In genomic region chr1:86873745-86874144, GRCm38 (mm10) we compare ENCODE assay signal across 22 mouse cellular contexts.
DNase-seq lines count a peak whose midpoint lies in the region; ATAC-seq and TF ChIP-seq lines count a peak whose summit lies in the region.
"Had no signal": no experiment of that assay in that cellular context is flagged by ENCODE, and none has a peak within 500 bp of the region (broad histone marks: within the 10 kb centered on the region; RNA-seq: fewer than 3 reads in every experiment).

No protein-coding gene starts in this region.

- no peaks in the 10 kb centered on the region for H3K9me3 ChIP-seq in hindbrain, embryonic 14.5 days (ENCODE audit: control insufficient read depth, low read length)
- H3K9me3 ChIP-seq in hindbrain, embryonic 12.5 days (replicated peaks) = no peaks in the 10 kb centered on the region
- H3K9me3 ChIP-seq in lung, embryonic 16.5 days (ENCODE audit: control insufficient read depth, low read length) = no peaks in the 10 kb centered on the region
- H3K9me3 ChIP-seq: embryonic facial prominence, embryonic 13.5 days; forebrain, embryonic 12.5 days; G1E; heart, embryonic 12.5 days; hindbrain, embryonic 13.5 days had no signal

- H3K27ac ChIP-seq in hindbrain, embryonic 14.5 days = no peak overlapping the region
- H3K27ac ChIP-seq in hindbrain, embryonic 12.5 days = no peak overlapping the region
- H3K27ac ChIP-seq in lung, embryonic 16.5 days (ENCODE audit: low read length) = no peak overlapping the region
- H3K27ac ChIP-seq in thymus, adult 2 months (ENCODE audit: control insufficient read depth, insufficient read depth, low read length) = no peak overlapping the region
- H3K27ac ChIP-seq: embryonic facial prominence, embryonic 13.5 days; forebrain, embryonic 12.5 days; gastrocnemius, adult 2 months; hindbrain, embryonic 13.5 days had no signal

- no peaks in the 10 kb centered on the region for H3K27me3 ChIP-seq in hindbrain, embryonic 14.5 days (ENCODE audit: control insufficient read depth, insufficient read depth, low read length)
- no peaks in the 10 kb centered on the region for H3K27me3 ChIP-seq in hindbrain, embryonic 12.5 days
- no peaks in the 10 kb centered on the region for H3K27me3 ChIP-seq in lung, embryonic 16.5 days (ENCODE audit: control insufficient read depth, insufficient read depth, low read depth, low read length)
- no peaks in the 10 kb centered on the region for H3K27me3 ChIP-seq in thymus, adult 2 months (ENCODE audit: control insufficient read depth, insufficient read depth, low read length)
- H3K27me3 ChIP-seq: embryonic facial prominence, embryonic 13.5 days; forebrain, embryonic 12.5 days; heart, embryonic 12.5 days; hindbrain, embryonic 13.5 days had no signal

- H3K4me1 ChIP-seq in hindbrain, embryonic 14.5 days (replicated peaks; ENCODE audit: control insufficient read depth, insufficient read depth, low read length) = no peaks in the 10 kb centered on the region
- no peaks in the 10 kb centered on the region for H3K4me1 ChIP-seq in hindbrain, embryonic 12.5 days
- H3K4me1 ChIP-seq in lung, embryonic 16.5 days (replicated peaks; ENCODE audit: control insufficient read depth, insufficient read depth, low read length) = no peaks in the 10 kb centered on the region
- no peaks in the 10 kb centered on the region; the same call in 1 of the 2 replicates for H3K4me1 ChIP-seq in lung, adult 2 months (ENCODE audit: control insufficient read depth, insufficient read depth, low read length)
- H3K4me1 ChIP-seq in thymus, adult 2 months (replicated peaks; ENCODE audit: control insufficient read depth, insufficient read depth, low read length) = no peaks in the 10 kb centered on the region
- H3K4me1 ChIP-seq: embryonic facial prominence, embryonic 13.5 days; forebrain, embryonic 12.5 days; heart, embryonic 12.5 days had no signal

- no peak for TF ChIP-seq CTCF in lung, adult 2 months (IDR thresholded peaks at IDR 0.05; ENCODE audit: insufficient read depth, low read length)
- no peak for TF ChIP-seq CTCF in thymus, adult 2 months (IDR thresholded peaks at IDR 0.05; ENCODE audit: borderline replicate concordance, control insufficient read depth, extremely low read depth, insufficient read depth, low read length, poor library complexity)

- 42% methylated on average over 2 of the region's 2 CpGs for WGBS in hindbrain, embryonic 14.5 days
- WGBS in hindbrain, embryonic 12.5 days = 48% methylated on average over 2 of the region's 2 CpGs
- 34% methylated on average over 2 of the region's 2 CpGs for WGBS in lung, embryonic 16.5 days
- 42% methylated on average over 2 of the region's 2 CpGs for WGBS in lung, adult 2 months
- WGBS in thymus, adult 2 months = 95% methylated on average over 2 of the region's 2 CpGs

- no peak for TF ChIP-seq POLR2A in lung, adult 2 months (IDR thresholded peaks at IDR 0.05; ENCODE audit: borderline replicate concordance, extremely low read depth, low read depth, low read length)
- TF ChIP-seq POLR2A in thymus, adult 2 months (IDR thresholded peaks at IDR 0.05; ENCODE audit: control insufficient read depth, extremely low read depth, insufficient read depth, low read length, poor library complexity) = no peak

- H3K4me3 ChIP-seq in hindbrain, embryonic 14.5 days (replicated peaks; ENCODE audit: low read length) = no peak overlapping the region
- H3K4me3 ChIP-seq in hindbrain, embryonic 12.5 days = no peak overlapping the region
- no peak overlapping the region for H3K4me3 ChIP-seq in lung, embryonic 16.5 days (ENCODE audit: low read length)
- no peak overlapping the region for H3K4me3 ChIP-seq in lung, adult 2 months (replicated peaks; ENCODE audit: extremely low read depth, low read depth, low read length)
- H3K4me3 ChIP-seq in thymus, adult 2 months (ENCODE audit: control insufficient read depth, insufficient read depth, low read length) = no peak overlapping the region
- H3K4me3 ChIP-seq: embryonic facial prominence, embryonic 13.5 days; forebrain, embryonic 12.5 days; gastrocnemius, adult 2 months; heart, embryonic 12.5 days; hindbrain, embryonic 13.5 days had no signal

- peaks cover 17% of the 10 kb centered on the region for H3K36me3 ChIP-seq in hindbrain, embryonic 14.5 days (replicated peaks; ENCODE audit: control insufficient read depth, insufficient read depth)
- H3K36me3 ChIP-seq in hindbrain, embryonic 12.5 days = peaks cover 12% of the 10 kb centered on the region; the same call in 1 of the 2 replicates
- H3K36me3 ChIP-seq in lung, embryonic 16.5 days (ENCODE audit: control insufficient read depth, insufficient read depth, low read length) = no peaks in the 10 kb centered on the region; the same call in 1 of the 2 replicates
- no peaks in the 10 kb centered on the region for H3K36me3 ChIP-seq in thymus, adult 2 months (ENCODE audit: control insufficient read depth, insufficient read depth, low read length)

- no peak overlapping the region for H3K9ac ChIP-seq in hindbrain, embryonic 14.5 days
- no peak overlapping the region for H3K9ac ChIP-seq in hindbrain, embryonic 12.5 days
- H3K9ac ChIP-seq in lung, embryonic 16.5 days (ENCODE audit: low read length) = no peak overlapping the region
- H3K9ac ChIP-seq: embryonic facial prominence, embryonic 13.5 days; forebrain, embryonic 12.5 days; heart, embryonic 12.5 days; hindbrain, embryonic 13.5 days had no signal

- no peak overlapping the region for H3K4me2 ChIP-seq in hindbrain, embryonic 14.5 days (replicated peaks)
- no peak overlapping the region for H3K4me2 ChIP-seq in hindbrain, embryonic 12.5 days (replicated peaks)
- no peak overlapping the region for H3K4me2 ChIP-seq in lung, embryonic 16.5 days (ENCODE audit: low read depth, low read length)
- H3K4me2 ChIP-seq: embryonic facial prominence, embryonic 13.5 days; forebrain, embryonic 12.5 days; heart, embryonic 12.5 days; hindbrain, embryonic 13.5 days had no signal

- peak; percentile 31 for DNase-seq in hindbrain, embryonic 14.5 days (ENCODE audit: low spot score)
- no peak for DNase-seq in lung, adult 2 months
- DNase-seq in 416B (ENCODE audit: low read depth) (peak; percentile 7), NIH3T3 (ENCODE audit: low read depth) (peak; percentile 6)
- DNase-seq in thymus, adult 2 months = no peak
- DNase-seq: adrenal gland, postnatal 14 days; B cell, adult 2 months; cerebellum, adult 18-20 months; cerebellum, adult 9-11 months; cerebellum, postnatal 36 days; gastrocnemius, adult 2 months; gastrocnemius, postnatal 25 days had no signal

- no peak for ATAC-seq in hindbrain, embryonic 14.5 days (ENCODE audit: low FRiP score)
- no peak for ATAC-seq in hindbrain, embryonic 12.5 days (ENCODE audit: low FRiP score)
- ATAC-seq in lung, embryonic 16.5 days (ENCODE audit: low read depth) = 0 out of 2 replicates have a peak, but pooled peaks have one; percentile 23
- ATAC-seq: CD4-positive, CD25-positive, alpha-beta regulatory T cell, adult 4 months; inflammation-experienced regulatory T-cells, adult 6 months; intestine, postnatal 0 days had no signal

Comparison
In these comparisons a context has a peak if more than half of its experiments do, and no peak if none do; other contexts are left out.
1. DNase-seq: peak in hindbrain, embryonic 14.5 days (single experiment), 416B (single experiment) and NIH3T3 (single experiment); none in lung, adult 2 months (single experiment) and thymus, adult 2 months (single experiment).